ENCODE assay signal across 27 mouse cellular contexts in genomic region chr1:156445049-156445448, GRCm38 (mm10). TPM values are rescaled to one million over a fixed set of nuclear protein-coding genes. Genes with fewer than 3 reads are reported as not detected.
DNase-seq lines count a peak whose midpoint lies in the region; ATAC-seq and TF ChIP-seq lines count a peak whose summit lies in the region.
"Had no signal": no experiment of that assay in that cellular context is flagged by ENCODE, and none has a peak within 500 bp of the region (broad histone marks: within the 10 kb centered on the region; RNA-seq: fewer than 3 reads in every experiment).

No protein-coding gene starts in this region.

- no peaks in the 10 kb centered on the region for H3K27me3 ChIP-seq in heart, embryonic 10.5 days (ENCODE audit: insufficient read depth, poor library complexity, severe bottlenecking)
- H3K27me3 ChIP-seq in stomach, postnatal 0 days (ENCODE audit: control insufficient read depth, insufficient read depth, low read length), result no peaks in the 10 kb centered on the region
- H3K27me3 ChIP-seq: embryonic facial prominence, embryonic 13.5 days; heart, embryonic 15.5 days; hindbrain, embryonic 12.5 days; intestine, embryonic 15.5 days; liver, embryonic 15.5 days; midbrain, embryonic 15.5 days; neural tube, embryonic 12.5 days had no signal

- H3K4me3 ChIP-seq in heart, embryonic 10.5 days, result no peak overlapping the region
- H3K4me3 ChIP-seq in stomach, postnatal 0 days (ENCODE audit: low read depth, low read length), result no peak overlapping the region
- H3K4me3 ChIP-seq: embryonic facial prominence, embryonic 13.5 days; heart, embryonic 15.5 days; hindbrain, embryonic 12.5 days; intestine, embryonic 15.5 days; liver, embryonic 15.5 days; midbrain, embryonic 15.5 days; neural tube, embryonic 12.5 days had no signal

- H3K9ac ChIP-seq in stomach, postnatal 0 days (ENCODE audit: low read length), result no peak overlapping the region
- H3K9ac ChIP-seq: embryonic facial prominence, embryonic 13.5 days; heart, embryonic 15.5 days; hindbrain, embryonic 12.5 days; intestine, embryonic 15.5 days; liver, embryonic 15.5 days; lung, embryonic 14.5 days; midbrain, embryonic 15.5 days; neural tube, embryonic 12.5 days had no signal

- ATAC-seq in stomach, postnatal 0 days (ENCODE audit: low FRiP score, low TSS enrichment), result no peak
- ATAC-seq: CD4-positive, CD25-positive, alpha-beta regulatory T cell, adult 4 months; hindbrain, postnatal 0 days; intestine, embryonic 15.5 days; midbrain, embryonic 15.5 days had no signal

- DNase-seq in heart, adult 11 months, result peak; percentile 75
- no peak for DNase-seq in heart, embryonic 10.5 days (ENCODE audit: low spot score)
- DNase-seq in retina, postnatal 1 day, result peak; percentile 11
- no peak for DNase-seq in retina, embryonic 14.5 days (ENCODE audit: low spot score)
- DNase-seq in brain, adult 2 months (ENCODE audit: low read depth, low spot score), result peak; percentile 32
- peak; percentile 6 for DNase-seq in telencephalon, adult 2 months (ENCODE audit: low read depth, low spot score)
- DNase-seq in stomach, postnatal 0 days (ENCODE audit: low spot score), result no peak
- DNase-seq: adrenal gland, adult 2 months; cerebellum, adult 11 months; cerebellum, adult 9-10 months; gastrocnemius, postnatal 10 days; kidney, adult 2 months; kidney, postnatal 36 days; layer of hippocampus, postnatal 36 days; lung, embryonic 14.5 days; lung, postnatal 14 days; thymus, postnatal 14 days had no signal

- H3K4me1 ChIP-seq in heart, embryonic 10.5 days, result peaks cover 11% of the 10 kb centered on the region
- H3K4me1 ChIP-seq in stomach, postnatal 0 days (replicated peaks; ENCODE audit: control insufficient read depth, insufficient read depth), result no peaks in the 10 kb centered on the region
- H3K4me1 ChIP-seq: heart, embryonic 15.5 days; hindbrain, embryonic 12.5 days; intestine, embryonic 15.5 days; liver, embryonic 15.5 days; midbrain, embryonic 15.5 days; neural tube, embryonic 12.5 days had no signal

- no peak overlapping the region for H3K27ac ChIP-seq in heart, embryonic 10.5 days
- H3K27ac ChIP-seq in stomach, postnatal 0 days (replicated peaks), result no peak overlapping the region
- H3K27ac ChIP-seq: embryonic facial prominence, embryonic 13.5 days; heart, embryonic 15.5 days; hindbrain, embryonic 12.5 days; hindbrain, postnatal 0 days; intestine, embryonic 15.5 days; liver, embryonic 15.5 days; midbrain, embryonic 15.5 days; neural tube, embryonic 12.5 days had no signal

- H3K36me3 ChIP-seq in heart, embryonic 10.5 days, result peaks cover 39% of the 10 kb centered on the region
- H3K36me3 ChIP-seq in stomach, postnatal 0 days (ENCODE audit: control insufficient read depth, insufficient read depth, low read length), result 0 out of 2 replicates have a peak, but pooled peaks cover 2% of the 10 kb centered on the region
- H3K36me3 ChIP-seq: midbrain, embryonic 15.5 days had no signal

- H3K9me3 ChIP-seq in heart, embryonic 10.5 days, result no peaks in the 10 kb centered on the region
- no peaks in the 10 kb centered on the region for H3K9me3 ChIP-seq in stomach, postnatal 0 days (ENCODE audit: control insufficient read depth, low read length)
- H3K9me3 ChIP-seq: embryonic facial prominence, embryonic 13.5 days; heart, embryonic 15.5 days; hindbrain, embryonic 12.5 days; intestine, embryonic 15.5 days; liver, embryonic 15.5 days; midbrain, embryonic 15.5 days; neural tube, embryonic 12.5 days had no signal

- 83% methylated on average over 1 of the region's 1 CpGs for WGBS in heart, embryonic 10.5 days
- 93% methylated on average over 1 of the region's 1 CpGs for WGBS in stomach, postnatal 0 days

- H3K4me2 ChIP-seq in stomach, postnatal 0 days (replicated peaks; ENCODE audit: low read depth), result no peak overlapping the region
- H3K4me2 ChIP-seq: embryonic facial prominence, embryonic 13.5 days; heart, embryonic 15.5 days; hindbrain, embryonic 12.5 days; intestine, embryonic 15.5 days; liver, embryonic 15.5 days; lung, embryonic 14.5 days; midbrain, embryonic 15.5 days; neural tube, embryonic 12.5 days had no signal

- no peak for TF ChIP-seq EP300 in stomach, postnatal 0 days (optimal IDR thresholded peaks at IDR 0.05)

- no peak for TF ChIP-seq CTCF in stomach, postnatal 0 days (IDR thresholded peaks at IDR 0.05; ENCODE audit: low read depth)

RNA-seq across cellular contexts. Expression of gene Axdnd1, which starts 24.1 kb away (rescaled TPM):
- polyA plus RNA-seq in heart, embryonic 10.5 days (2016; fragmentation: Nextera tagmentation; extraction: Ambion mirVana), result 0.20 and 0.43 TPM in 2 replicates
- polyA plus RNA-seq in stomach, postnatal 0 days (2015; fragmentation: Nextera tagmentation; extraction: Ambion mirVana), result 0.07 and 0.24 TPM in 2 replicates
- polyA plus RNA-seq: kidney, adult 2 months; liver, adult 2 months; liver, embryonic 15.5 days; neural tube, embryonic 12.5 days had no signal

RNA-seq across cellular contexts. Expression of gene Soat1, which starts 29.1 kb away (rescaled TPM):
- 45.6 and 60.6 TPM in 2 replicates for polyA plus RNA-seq in heart, embryonic 10.5 days (2016; fragmentation: Nextera tagmentation; extraction: Ambion mirVana)
- 16.2 and 17.6 TPM in 2 replicates for polyA plus RNA-seq in stomach, postnatal 0 days (2015; fragmentation: Nextera tagmentation; extraction: Ambion mirVana)

Comparison
In these comparisons a context has a peak if more than half of its experiments do, and no peak if none do; other contexts are left out.
1. DNase-seq: peak in heart, adult 11 months (single experiment), retina, postnatal 1 day (single experiment), brain, adult 2 months (single experiment) and telencephalon, adult 2 months (single experiment); none in heart, embryonic 10.5 days (single experiment), retina, embryonic 14.5 days (single experiment) and stomach, postnatal 0 days (single experiment).